Mouse (Mus musculus): ENCODE results near the gene Rnf130. TPM values are rescaled to one million over a fixed set of nuclear protein-coding genes. Genes with fewer than 3 reads are reported as not detected.

Rnf130 gene
- polyA plus RNA-seq, 1 experiment from 2014 or later: 39.6 TPM

GRCm38 (mm10) chr11:50025721-50026520 lies 775 bp downstream of the Rnf130 start:
- Histone ChIP-seq H3K4me2 (peak overlapping the region; percentile 65), H3K4me3 (peak overlapping the region; percentile 65), H3K9me3 (replicated peaks) (no peaks in the 10 kb centered on the region), H3K27me3 (no peaks in the 10 kb centered on the region), H3K27ac (peak overlapping the region; percentile 94), H3K36me3 (no peaks in the 10 kb centered on the region), H3K4me1 (replicated peaks) (peaks cover 16% of the 10 kb centered on the region), H3K9ac (peak overlapping the region; percentile 73)
- WGBS: 10% methylated on average over 24 of the region's 24 CpGs
- ATAC-seq (replicated peaks; ENCODE audit: insufficient number of reproducible peaks, insufficient read depth, low FRiP score, low read depth): no peak; the same call in 1 of the 2 replicates

- peak overlapping the region; percentile 73; the same call in 1 of the 2 replicates for H3K9ac ChIP-seq
- peaks cover 16% of the 10 kb centered on the region for H3K4me1 ChIP-seq (replicated peaks)
- H3K4me3 ChIP-seq: peak overlapping the region; percentile 65
- H3K27ac ChIP-seq: no peak overlapping the region
- 42% methylated on average over 3 of the region's 3 CpGs for WGBS
- no peaks in the 10 kb centered on the region for H3K36me3 ChIP-seq
- H3K27me3 ChIP-seq: no peaks in the 10 kb centered on the region
- no peaks in the 10 kb centered on the region for H3K9me3 ChIP-seq (replicated peaks)
- peak overlapping the region; percentile 65 for H3K4me2 ChIP-seq
- no peak for ATAC-seq (replicated peaks; ENCODE audit: insufficient number of reproducible peaks, insufficient read depth, low FRiP score, low read depth)
Measured at GRCm38 (mm10) chr11:50026521-50027090, 1.5 kb downstream of the Rnf130 start.

- Histone ChIP-seq H3K4me2 (no peak overlapping the region), H3K27ac (no peak overlapping the region), H3K9me3 (replicated peaks) (no peaks in the 10 kb centered on the region), H3K27me3 (no peaks in the 10 kb centered on the region), H3K4me3 (no peak overlapping the region), H3K9ac (no peak overlapping the region), H3K4me1 (replicated peaks) (peaks cover 16% of the 10 kb centered on the region), H3K36me3 (no peaks in the 10 kb centered on the region)
- no peak for ATAC-seq (replicated peaks; ENCODE audit: insufficient number of reproducible peaks, insufficient read depth, low FRiP score, low read depth)
Measured at GRCm38 (mm10) chr11:50028416-50028815, 3.3 kb downstream of the Rnf130 start.

- ATAC-seq (replicated peaks; ENCODE audit: insufficient number of reproducible peaks, insufficient read depth, low FRiP score, low read depth): no peak
- H3K4me1 ChIP-seq (replicated peaks): no peaks in the 10 kb centered on the region
- no peak overlapping the region for H3K27ac ChIP-seq
- no peak overlapping the region for H3K9ac ChIP-seq
- H3K36me3 ChIP-seq: no peaks in the 10 kb centered on the region
- no peaks in the 10 kb centered on the region for H3K27me3 ChIP-seq
- H3K4me3 ChIP-seq: no peak overlapping the region
- H3K4me2 ChIP-seq: no peak overlapping the region
- H3K9me3 ChIP-seq (replicated peaks): no peaks in the 10 kb centered on the region
Measured at GRCm38 (mm10) chr11:50034155-50034554, 9.0 kb downstream of the Rnf130 start.

- Histone ChIP-seq H3K36me3 (no peaks in the 10 kb centered on the region), H3K4me2 (no peak overlapping the region), H3K9me3 (replicated peaks) (no peaks in the 10 kb centered on the region), H3K27me3 (no peaks in the 10 kb centered on the region), H3K4me1 (replicated peaks) (no peaks in the 10 kb centered on the region), H3K27ac (no peak overlapping the region), H3K9ac (no peak overlapping the region), H3K4me3 (no peak overlapping the region)
- no peak for ATAC-seq (replicated peaks; ENCODE audit: insufficient number of reproducible peaks, insufficient read depth, low FRiP score, low read depth)
- 65% methylated on average over 3 of the region's 3 CpGs for WGBS
Measured at GRCm38 (mm10) chr11:50035726-50036125, 10.6 kb downstream of the Rnf130 start.

GRCm38 (mm10) chr11:50036781-50037460 lies 11.8 kb downstream of the Rnf130 start:
- no peaks in the 10 kb centered on the region for H3K4me1 ChIP-seq (replicated peaks)
- no peak overlapping the region for H3K4me3 ChIP-seq
- H3K27me3 ChIP-seq: no peaks in the 10 kb centered on the region
- H3K9me3 ChIP-seq (replicated peaks): no peaks in the 10 kb centered on the region
- no peak overlapping the region for H3K9ac ChIP-seq
- WGBS: 66% methylated on average over 4 of the region's 4 CpGs
- no peak overlapping the region for H3K27ac ChIP-seq
- no peaks in the 10 kb centered on the region for H3K36me3 ChIP-seq
- no peak overlapping the region for H3K4me2 ChIP-seq
- no peak for ATAC-seq (replicated peaks; ENCODE audit: insufficient number of reproducible peaks, insufficient read depth, low FRiP score, low read depth)

GRCm38 (mm10) chr11:50038757-50039156 lies 13.6 kb downstream of the Rnf130 start:
- Histone ChIP-seq H3K9me3 (replicated peaks) (no peaks in the 10 kb centered on the region), H3K4me2 (no peak overlapping the region), H3K27ac (no peak overlapping the region), H3K4me3 (no peak overlapping the region), H3K9ac (no peak overlapping the region), H3K4me1 (replicated peaks) (peaks cover 7% of the 10 kb centered on the region), H3K27me3 (no peaks in the 10 kb centered on the region), H3K36me3 (no peaks in the 10 kb centered on the region)
- ATAC-seq (replicated peaks; ENCODE audit: insufficient number of reproducible peaks, insufficient read depth, low FRiP score, low read depth): no peak
- WGBS: 81% methylated on average over 1 of the region's 1 CpGs

- no peak for ATAC-seq (replicated peaks; ENCODE audit: insufficient number of reproducible peaks, insufficient read depth, low FRiP score, low read depth)
- Histone ChIP-seq H3K9me3 (replicated peaks) (no peaks in the 10 kb centered on the region), H3K27ac (no peak overlapping the region), H3K36me3 (no peaks in the 10 kb centered on the region), H3K9ac (no peak overlapping the region), H3K4me1 (replicated peaks) (peaks cover 7% of the 10 kb centered on the region), H3K4me3 (no peak overlapping the region), H3K27me3 (no peaks in the 10 kb centered on the region), H3K4me2 (no peak overlapping the region)
- WGBS: 74% methylated on average over 3 of the region's 3 CpGs
Measured at GRCm38 (mm10) chr11:50041148-50041547, 16.0 kb downstream of the Rnf130 start.

GRCm38 (mm10) chr11:50042345-50042997 lies 17.3 kb downstream of the Rnf130 start:
- peaks cover 10% of the 10 kb centered on the region for H3K4me1 ChIP-seq (replicated peaks)
- WGBS: 73% methylated on average over 4 of the region's 4 CpGs
- H3K9me3 ChIP-seq (replicated peaks): no peaks in the 10 kb centered on the region
- H3K36me3 ChIP-seq: no peaks in the 10 kb centered on the region
- no peak overlapping the region for H3K4me3 ChIP-seq
- no peak overlapping the region for H3K9ac ChIP-seq
- H3K27ac ChIP-seq: no peak overlapping the region
- ATAC-seq (replicated peaks; ENCODE audit: insufficient number of reproducible peaks, insufficient read depth, low FRiP score, low read depth): no peak
- no peaks in the 10 kb centered on the region for H3K27me3 ChIP-seq
- no peak overlapping the region for H3K4me2 ChIP-seq

- H3K9ac ChIP-seq: no peak overlapping the region
- no peak overlapping the region for H3K27ac ChIP-seq
- H3K4me3 ChIP-seq: no peak overlapping the region
- peaks cover 19% of the 10 kb centered on the region for H3K4me1 ChIP-seq (replicated peaks)
- no peaks in the 10 kb centered on the region for H3K36me3 ChIP-seq
- H3K27me3 ChIP-seq: no peaks in the 10 kb centered on the region
- WGBS: 69% methylated on average over 4 of the region's 4 CpGs
- no peak for ATAC-seq (replicated peaks; ENCODE audit: insufficient number of reproducible peaks, insufficient read depth, low FRiP score, low read depth)
- H3K4me2 ChIP-seq: no peak overlapping the region
- H3K9me3 ChIP-seq (replicated peaks): no peaks in the 10 kb centered on the region
Measured at GRCm38 (mm10) chr11:50044454-50044853, 19.3 kb downstream of the Rnf130 start.

GRCm38 (mm10) chr11:50047610-50048009 lies 22.5 kb downstream of the Rnf130 start:
- Histone ChIP-seq H3K4me1 (replicated peaks) (peaks cover 15% of the 10 kb centered on the region), H3K27me3 (no peaks in the 10 kb centered on the region), H3K4me3 (no peak overlapping the region), H3K36me3 (no peaks in the 10 kb centered on the region), H3K4me2 (no peak overlapping the region), H3K27ac (no peak overlapping the region), H3K9ac (no peak overlapping the region), H3K9me3 (replicated peaks) (no peaks in the 10 kb centered on the region)
- 58% methylated on average over 1 of the region's 1 CpGs for WGBS
- ATAC-seq (replicated peaks; ENCODE audit: insufficient number of reproducible peaks, insufficient read depth, low FRiP score, low read depth): no peak
